Mouse (Mus musculus) gastrocnemius, adult 2 months (tissue): ENCODE measurements at regions not wholly inside any gene's neighbourhood (a gene's known extent, or its start where the extent isn't known, plus 50 kb on each side); places are given as distances from the start of the nearest gene placed in this dataset.

Experiments
- DNase-seq: peaks from one replicate; pipeline ENCODE4 v3.0.0; 2022
- H3K27ac ChIP-seq: fragments of 200-600 bp; 2 replicates; pipeline ENCODE4 v1.8.1; 2022; ENCODE audit warnings: mild to moderate bottlenecking
- H3K4me3 ChIP-seq: fragments of 200-600 bp; 2 replicates; pipeline ENCODE4 v1.8.1; 2022; ENCODE audit warnings: mild to moderate bottlenecking, moderate library complexity
- CTCF ChIP-seq: fragments of 200-600 bp; IDR thresholded peaks from 2 replicates; pipeline ENCODE4 v1.8.1; 2022; ENCODE audit warnings: antibody characterized with exemption, mild to moderate bottlenecking, moderate library complexity
- intact Hi-C: fragments of 180-260 bp; cut with DNase I; formaldehyde crosslinking; loops from one replicate; pipeline ENCODE4 v1.15.1; 2025

- DNase-seq, result no peak
- Histone ChIP-seq H3K4me3 (no peak overlapping the region), H3K27ac (no peak overlapping the region)
- TF ChIP-seq CTCF, result no peak
- intact Hi-C loops, result no loop called here
Observed at GRCm38 (mm10) chr2:171228229-171228628, 496.6 kb downstream of the Dok5 start.

GRCm38 (mm10) chr2:171213792-171214191 is 482.2 kb downstream of the Dok5 start:
- Histone ChIP-seq H3K4me3 (no peak overlapping the region), H3K27ac (no peak overlapping the region)
- no peak for TF ChIP-seq CTCF
- no peak for DNase-seq
- intact Hi-C loops, result no loop called here

- no peak overlapping the region for H3K27ac ChIP-seq
- intact Hi-C loops, result no loop called here
Observed at GRCm38 (mm10) chr2:171196472-171196871, 464.9 kb downstream of the Dok5 start.

GRCm38 (mm10) chr2:171192181-171192580 is 460.6 kb downstream of the Dok5 start:
- TF ChIP-seq CTCF, result no peak
- Histone ChIP-seq H3K27ac (no peak overlapping the region), H3K4me3 (no peak overlapping the region)
- intact Hi-C loops, result no loop called here
- no peak for DNase-seq

More at GRCm38 (mm10) chr2:171196472-171196871, 464.9 kb downstream of the Dok5 start:
- DNase-seq, result no peak
- H3K4me3 ChIP-seq, result no peak overlapping the region
- TF ChIP-seq CTCF, result no peak
